Mouse (Mus musculus): ENCODE measurements around the gene Pdik1l. TPM values are rescaled to one million over a fixed set of nuclear protein-coding genes. Genes with fewer than 3 reads are reported as not detected.

The Pdik1l gene
- polyA plus RNA-seq, 1 experiment from 2014 or later: 16.3 TPM

GRCm38 (mm10) chr4:134243516-134244250 is 44.0 kb downstream of the Pdik1l start, which contains the start of gene E130218I03Rik:
Gene E130218I03Rik (plus strand): TSS chr4:134243662.
- H3K9ac ChIP-seq (ENCODE audit: low read depth, low read length): no peak within 1 kb of the TSS
- H3K27ac ChIP-seq (ENCODE audit: low read depth, low read length): no peak within 1 kb of the TSS
- peaks cover 26% of the 10 kb centered on the region for H3K27me3 ChIP-seq (ENCODE audit: control insufficient read depth, insufficient read depth, low read length)
- no peak for ATAC-seq (replicated peaks; ENCODE audit: insufficient number of reproducible peaks, low FRiP score, low TSS enrichment)
- H3K4me3 ChIP-seq (ENCODE audit: low read depth, low read length): peak within 1 kb of the TSS; percentile 87
- H3K9me3 ChIP-seq (replicated peaks; ENCODE audit: control insufficient read depth, low read length): no peaks in the 10 kb centered on the region
- peaks cover 8% of the 10 kb centered on the region; the same call in 1 of the 2 replicates for H3K4me1 ChIP-seq (ENCODE audit: control insufficient read depth, insufficient read depth, low read length)
- H3K4me2 ChIP-seq: peak within 1 kb of the TSS; percentile 97
- 91% methylated on average over 17 of the region's 17 CpGs for WGBS (ENCODE audit: insufficient replicate concordance)
- no peaks in the 10 kb centered on the region for H3K36me3 ChIP-seq (ENCODE audit: control insufficient read depth, insufficient read depth, low read length)

- Histone ChIP-seq H3K4me3 (ENCODE audit: low read depth, low read length) (peak overlapping the region; percentile 41), H3K9me3 (replicated peaks; ENCODE audit: control insufficient read depth, low read length) (no peaks in the 10 kb centered on the region), H3K27ac (ENCODE audit: low read depth, low read length) (no peak overlapping the region), H3K36me3 (ENCODE audit: control insufficient read depth, insufficient read depth, low read length) (no peaks in the 10 kb centered on the region), H3K4me2 (peak overlapping the region; percentile 80), H3K4me1 (ENCODE audit: control insufficient read depth, insufficient read depth, low read length) (peaks cover 7% of the 10 kb centered on the region), H3K27me3 (ENCODE audit: control insufficient read depth, insufficient read depth, low read length) (peaks cover 21% of the 10 kb centered on the region), H3K9ac (ENCODE audit: low read depth, low read length) (no peak overlapping the region)
- 14% methylated on average over 10 of the region's 10 CpGs for WGBS (ENCODE audit: insufficient replicate concordance)
- no peak for ATAC-seq (replicated peaks; ENCODE audit: insufficient number of reproducible peaks, low FRiP score, low TSS enrichment)
These were observed 49.0 kb downstream of the Pdik1l start for GRCm38 (mm10) chr4:134238686-134239085.

GRCm38 (mm10) chr4:134238279-134238651 is 49.4 kb downstream of the Pdik1l start, which contains the start of gene Cnksr1:
Gene Cnksr1 (minus strand): TSS chr4:134238399.
- Histone ChIP-seq H3K36me3 (ENCODE audit: control insufficient read depth, insufficient read depth, low read length) (no peaks in the 10 kb centered on the region), H3K27me3 (ENCODE audit: control insufficient read depth, insufficient read depth, low read length) (peaks cover 21% of the 10 kb centered on the region), H3K4me3 (ENCODE audit: low read depth, low read length) (peak within 1 kb of the TSS; percentile 41), H3K27ac (ENCODE audit: low read depth, low read length) (no peak within 1 kb of the TSS), H3K4me1 (ENCODE audit: control insufficient read depth, insufficient read depth, low read length) (peaks cover 7% of the 10 kb centered on the region), H3K4me2 (peak within 1 kb of the TSS; percentile 80), H3K9ac (ENCODE audit: low read depth, low read length) (peak within 1 kb of the TSS; percentile 40; the same call in 1 of the 2 replicates), H3K9me3 (replicated peaks; ENCODE audit: control insufficient read depth, low read length) (no peaks in the 10 kb centered on the region)
- WGBS (ENCODE audit: insufficient replicate concordance): 4% methylated on average over 18 of the region's 18 CpGs
- ATAC-seq (replicated peaks; ENCODE audit: insufficient number of reproducible peaks, low FRiP score, low TSS enrichment): peak; percentile 39; the same call in 1 of the 2 replicates

- WGBS (ENCODE audit: insufficient replicate concordance): 17% methylated on average over 18 of the region's 19 CpGs
- no peaks in the 10 kb centered on the region for H3K36me3 ChIP-seq (ENCODE audit: control insufficient read depth, insufficient read depth, low read length)
These were observed 50.0 kb downstream of the Pdik1l start for GRCm38 (mm10) chr4:134237582-134238278.

GRCm38 (mm10) chr4:134234876-134235275 is 52.8 kb downstream of the Pdik1l start:
- ATAC-seq (replicated peaks; ENCODE audit: insufficient number of reproducible peaks, low FRiP score, low TSS enrichment): no peak
- peaks cover 10% of the 10 kb centered on the region for H3K4me1 ChIP-seq (ENCODE audit: control insufficient read depth, insufficient read depth, low read length)
- no peak overlapping the region for H3K9ac ChIP-seq (ENCODE audit: low read depth, low read length)
- no peak overlapping the region for H3K27ac ChIP-seq (ENCODE audit: low read depth, low read length)
- H3K4me3 ChIP-seq (ENCODE audit: low read depth, low read length): no peak overlapping the region
- no peak overlapping the region for H3K4me2 ChIP-seq
- H3K9me3 ChIP-seq (replicated peaks; ENCODE audit: control insufficient read depth, low read length): no peaks in the 10 kb centered on the region
- H3K36me3 ChIP-seq (ENCODE audit: control insufficient read depth, insufficient read depth, low read length): no peaks in the 10 kb centered on the region
- peaks cover 24% of the 10 kb centered on the region for H3K27me3 ChIP-seq (ENCODE audit: control insufficient read depth, insufficient read depth, low read length)
- 65% methylated on average over 5 of the region's 5 CpGs for WGBS (ENCODE audit: insufficient replicate concordance)

More at GRCm38 (mm10) chr4:134237582-134238278, 50.0 kb downstream of the Pdik1l start:
- no peaks in the 10 kb centered on the region for H3K9me3 ChIP-seq (replicated peaks; ENCODE audit: control insufficient read depth, low read length)
- ATAC-seq (replicated peaks; ENCODE audit: insufficient number of reproducible peaks, low FRiP score, low TSS enrichment): no peak
- peak overlapping the region; percentile 40; the same call in 1 of the 2 replicates for H3K9ac ChIP-seq (ENCODE audit: low read depth, low read length)
- H3K4me3 ChIP-seq (ENCODE audit: low read depth, low read length): peak overlapping the region; percentile 41
- peaks cover 24% of the 10 kb centered on the region for H3K27me3 ChIP-seq (ENCODE audit: control insufficient read depth, insufficient read depth, low read length)
- H3K4me2 ChIP-seq: peak overlapping the region; percentile 80
- peaks cover 7% of the 10 kb centered on the region for H3K4me1 ChIP-seq (ENCODE audit: control insufficient read depth, insufficient read depth, low read length)
- no peak overlapping the region for H3K27ac ChIP-seq (ENCODE audit: low read depth, low read length)

GRCm38 (mm10) chr4:134230431-134230830 is 57.3 kb downstream of the Pdik1l start:
- peaks cover 5% of the 10 kb centered on the region; the same call in 1 of the 2 replicates for H3K27me3 ChIP-seq (ENCODE audit: control insufficient read depth, insufficient read depth, low read length)
- 0 out of 2 replicates have a peak, but pooled peaks cover 3% of the 10 kb centered on the region for H3K4me1 ChIP-seq (ENCODE audit: control insufficient read depth, insufficient read depth, low read length)
- no peak overlapping the region for H3K27ac ChIP-seq (ENCODE audit: low read depth, low read length)
- ATAC-seq (replicated peaks; ENCODE audit: insufficient number of reproducible peaks, low FRiP score, low TSS enrichment): no peak
- H3K9me3 ChIP-seq (replicated peaks; ENCODE audit: control insufficient read depth, low read length): no peaks in the 10 kb centered on the region
- no peak overlapping the region for H3K9ac ChIP-seq (ENCODE audit: low read depth, low read length)
- H3K4me3 ChIP-seq (ENCODE audit: low read depth, low read length): no peak overlapping the region
- H3K36me3 ChIP-seq (ENCODE audit: control insufficient read depth, insufficient read depth, low read length): no peaks in the 10 kb centered on the region
- WGBS (ENCODE audit: insufficient replicate concordance): 25% methylated on average over 8 of the region's 8 CpGs
- no peak overlapping the region for H3K4me2 ChIP-seq

GRCm38 (mm10) chr4:134227194-134227593 is 60.5 kb downstream of the Pdik1l start, which contains the start of gene Catsper4:
Gene Catsper4 (minus strand): TSS chr4:134227383.
- 0 out of 2 replicates have a peak, but pooled peaks cover 3% of the 10 kb centered on the region for H3K4me1 ChIP-seq (ENCODE audit: control insufficient read depth, insufficient read depth, low read length)
- H3K9ac ChIP-seq (ENCODE audit: low read depth, low read length): no peak within 1 kb of the TSS
- H3K36me3 ChIP-seq (ENCODE audit: control insufficient read depth, insufficient read depth, low read length): no peaks in the 10 kb centered on the region
- H3K27ac ChIP-seq (ENCODE audit: low read depth, low read length): no peak within 1 kb of the TSS
- no peaks in the 10 kb centered on the region for H3K27me3 ChIP-seq (ENCODE audit: control insufficient read depth, insufficient read depth, low read length)
- no peak within 1 kb of the TSS for H3K4me3 ChIP-seq (ENCODE audit: low read depth, low read length)
- H3K4me2 ChIP-seq: no peak within 1 kb of the TSS
- H3K9me3 ChIP-seq (replicated peaks; ENCODE audit: control insufficient read depth, low read length): no peaks in the 10 kb centered on the region
- ATAC-seq (replicated peaks; ENCODE audit: insufficient number of reproducible peaks, low FRiP score, low TSS enrichment): no peak
- 61% methylated on average over 8 of the region's 8 CpGs for WGBS (ENCODE audit: insufficient replicate concordance)

Measured in heart, embryonic 11.5 days (tissue).